Mouse (Mus musculus): ENCODE measurements around the gene Treml1. TPM values are rescaled to one million over a fixed set of nuclear protein-coding genes. Genes with fewer than 3 reads are reported as not detected.

The Treml1 gene
- not detected for polyA plus RNA-seq (2017; shearing (Covaris generic))

DNA sequence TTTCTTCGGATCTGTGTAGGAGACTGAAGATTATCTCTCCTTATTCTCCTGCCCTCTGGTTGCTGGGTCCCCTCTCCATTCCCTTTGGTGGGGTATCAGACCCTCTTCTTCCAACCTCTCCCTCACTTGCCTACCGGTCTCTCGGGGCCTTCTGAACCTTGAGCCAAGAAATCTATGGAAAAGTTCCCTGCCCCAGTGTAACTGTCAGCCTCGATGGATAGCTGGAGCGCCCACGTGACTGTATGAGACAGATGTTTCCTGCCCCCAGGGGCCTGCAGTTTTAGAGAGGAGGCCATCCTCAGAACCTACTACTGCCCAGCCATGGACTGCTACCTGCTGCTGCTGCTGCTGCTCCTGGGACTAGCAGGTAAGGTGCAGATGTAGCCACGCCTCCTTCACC, at the start of gene Treml1:
Gene Treml1, plus strand, starts transcription at position 301 of the 400 bp plus-strand sequence.

DNA sequence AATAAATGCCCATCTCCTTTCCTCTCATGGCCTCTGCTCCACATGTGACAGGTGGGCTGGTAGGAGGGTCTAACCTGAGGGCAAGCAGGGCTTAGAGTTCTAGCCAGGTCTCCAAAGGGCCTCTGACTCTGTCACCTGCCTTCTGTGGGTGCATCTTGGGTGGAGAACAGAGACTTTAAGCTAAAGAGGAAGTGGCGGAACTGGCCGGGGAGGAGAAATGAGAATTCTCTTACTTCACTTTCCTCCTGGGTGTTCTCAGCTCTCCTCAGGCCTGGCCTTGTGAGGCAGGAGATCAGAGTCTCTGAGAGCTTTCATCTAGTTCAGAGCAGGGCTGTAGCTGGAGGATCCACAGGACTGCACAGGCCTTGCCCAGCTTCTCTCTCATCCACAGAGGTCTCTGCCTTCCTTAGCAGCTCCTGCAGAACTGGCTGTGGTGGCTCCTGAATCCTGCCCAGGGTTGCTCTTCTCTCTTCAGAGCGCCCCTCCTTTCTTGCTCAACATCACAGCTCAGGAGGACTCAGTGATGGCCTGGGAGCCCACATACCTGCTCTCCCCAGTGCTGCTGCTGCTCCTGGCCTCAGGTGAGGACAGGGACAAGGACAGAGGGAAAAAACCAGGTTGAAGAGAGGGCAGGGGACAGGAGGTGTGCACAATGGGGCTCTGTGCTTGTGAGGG, 43.7 kb upstream of the Treml1 start, which contains the start of gene B430306N03Rik:
Gene B430306N03Rik, plus strand, starts transcription at position 237 of the 675 bp plus-strand sequence.

DNA sequence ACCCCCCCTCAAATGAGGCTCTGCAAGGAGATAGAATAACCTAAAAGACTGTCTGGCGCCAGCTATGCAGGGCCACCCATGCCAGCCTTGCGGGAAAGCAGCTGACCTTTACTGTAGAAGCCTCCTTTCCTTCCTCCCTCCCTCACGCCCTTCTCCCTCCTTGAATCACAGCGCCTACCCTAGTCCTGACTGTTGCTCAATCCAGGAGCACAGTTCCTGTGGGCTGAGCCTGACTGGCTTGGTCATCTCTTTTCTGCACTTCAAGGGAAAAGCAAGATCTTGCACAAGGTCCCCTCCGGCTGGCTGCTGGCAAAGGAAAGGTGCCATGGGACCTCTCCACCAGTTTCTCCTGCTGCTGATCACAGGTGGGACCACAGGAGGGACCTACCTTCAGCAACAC, 13.5 kb upstream of the Treml1 start, which contains the start of gene Trem2:
Gene Trem2, plus strand, starts transcription at position 171 of the 400 bp plus-strand sequence.

DNA sequence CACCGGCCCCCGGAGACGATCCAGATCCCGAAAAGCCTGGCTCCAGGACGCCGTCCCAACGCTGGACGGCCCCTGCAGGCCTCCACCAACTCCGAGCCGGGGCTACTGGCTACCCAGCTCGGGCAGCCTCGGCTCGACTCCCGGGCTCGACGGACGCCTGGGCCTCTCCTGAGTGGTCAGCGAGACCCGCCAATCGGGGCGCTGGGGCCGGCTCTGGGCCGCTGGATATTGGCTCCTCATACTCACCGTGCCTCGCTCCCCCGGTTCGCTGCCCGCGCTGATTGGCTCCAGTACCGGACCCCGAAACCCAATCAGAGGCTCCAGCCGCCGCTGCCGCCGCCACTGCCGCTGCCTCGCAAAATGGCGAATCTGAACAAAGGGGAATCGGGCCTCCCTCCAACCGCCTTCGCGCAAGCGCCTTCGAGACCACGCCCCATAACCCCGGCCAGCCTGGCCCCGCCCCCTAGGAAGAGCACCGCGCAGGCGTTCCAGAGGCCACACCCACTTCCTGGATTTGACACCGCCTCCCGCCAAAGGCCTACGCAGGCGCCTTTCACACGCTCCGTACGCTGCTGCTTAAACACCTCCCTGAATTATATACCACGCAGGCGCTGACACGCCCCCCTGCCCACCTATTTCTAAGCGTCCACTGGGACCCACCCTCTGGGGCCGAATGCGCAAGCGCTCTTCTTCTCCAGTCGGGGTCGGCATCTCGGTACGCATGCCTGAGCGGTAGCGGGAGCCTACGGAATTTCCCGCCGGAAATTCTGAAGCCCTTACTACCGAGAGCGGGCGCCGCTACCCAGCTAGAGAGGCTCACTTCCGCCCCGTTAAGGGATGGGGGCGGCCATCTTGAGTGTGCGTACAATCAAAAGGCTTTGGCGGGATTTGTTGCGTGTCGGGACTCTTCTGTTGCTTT, 49.9 kb downstream of the Treml1 start, which contains the start of the genes Nfya and Oard1:
Gene Nfya, minus strand, starts transcription at position 527 of the 919 bp plus-strand sequence.
Gene Oard1, plus strand, starts transcription at position 635 of the 919 bp plus-strand sequence.

Other genes with a start within 250 kb of the Treml1 start
- not detected for gene 9830107B12Rik, start 213.6 kb upstream of the Treml1 start, polyA plus RNA-seq (2017; shearing (Covaris generic))
- 0.14 TPM for gene A530064D06Rik, start 192.6 kb upstream of the Treml1 start, polyA plus RNA-seq (2017; shearing (Covaris generic))
- not detected for gene Trem1, start 127.1 kb upstream of the Treml1 start, polyA plus RNA-seq (2017; shearing (Covaris generic))
- gene Trem3, start 112.1 kb upstream of the Treml1 start, polyA plus RNA-seq (2017; shearing (Covaris generic)) = not detected
- not detected for gene Treml4, start 95.6 kb upstream of the Treml1 start, polyA plus RNA-seq (2017; shearing (Covaris generic))
- gene Treml2, start 60.4 kb upstream of the Treml1 start, polyA plus RNA-seq (2017; shearing (Covaris generic)) = 1.3 TPM
- gene B430306N03Rik, start 43.8 kb upstream of the Treml1 start, polyA plus RNA-seq (2017; shearing (Covaris generic)) = 0.30 TPM
- gene Trem2, start 13.5 kb upstream of the Treml1 start, polyA plus RNA-seq (2017; shearing (Covaris generic)) = not detected
- gene Nfya, start 50.0 kb downstream of the Treml1 start, polyA plus RNA-seq (2017; shearing (Covaris generic)) = 12.1 TPM
- 48.0 TPM for gene Oard1, start 50.1 kb downstream of the Treml1 start, polyA plus RNA-seq (2017; shearing (Covaris generic))
- 9.5 TPM for gene Apobec2, start 73.0 kb downstream of the Treml1 start, polyA plus RNA-seq (2017; shearing (Covaris generic))
- gene Tspo2, start 91.6 kb downstream of the Treml1 start, polyA plus RNA-seq (2017; shearing (Covaris generic)) = 0.11 TPM
- gene Unc5cl, start 95.0 kb downstream of the Treml1 start, polyA plus RNA-seq (2017; shearing (Covaris generic)) = 9.5 TPM